8 mouse cellular contexts compared by ENCODE assay signal in the genomic region with DNA sequence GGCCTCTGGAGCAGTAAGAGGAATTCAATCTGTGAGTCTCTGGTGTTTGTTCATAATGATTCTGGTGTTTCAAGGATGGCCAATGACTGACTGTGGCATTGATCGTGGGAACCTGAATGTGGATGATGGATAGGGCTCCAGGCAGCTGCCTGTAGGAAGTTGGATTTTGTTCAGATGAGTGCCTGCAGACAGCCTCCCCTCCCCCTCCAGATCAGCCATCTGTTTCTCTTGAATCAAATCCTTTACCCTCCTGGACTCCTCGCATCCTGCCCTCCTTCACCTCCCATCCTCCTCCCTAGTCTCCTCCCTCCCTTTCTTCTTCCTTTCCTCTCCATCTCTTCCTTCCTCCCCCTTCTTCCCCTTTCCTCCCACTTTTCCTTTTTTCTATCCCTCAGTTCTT.
DNase-seq lines count a peak whose midpoint lies in the region; ATAC-seq and TF ChIP-seq lines count a peak whose summit lies in the region.
"Had no signal": no experiment of that assay in that cellular context is flagged by ENCODE, and none has a peak within 500 bp of the region (broad histone marks: within the 10 kb centered on the region; RNA-seq: fewer than 3 reads in every experiment).

No protein-coding gene starts in this region.

- no peak overlapping the region for H3K9ac ChIP-seq in lung, postnatal 0 days (replicated peaks; ENCODE audit: low read depth)
- H3K9ac ChIP-seq in midbrain, postnatal 0 days (replicated peaks; ENCODE audit: low read length, poor library complexity, severe bottlenecking) = no peak overlapping the region
- H3K9ac ChIP-seq in stomach, postnatal 0 days (ENCODE audit: low read length) = no peak overlapping the region
- H3K9ac ChIP-seq: limb, embryonic 15.5 days had no signal

- no peaks in the 10 kb centered on the region for H3K27me3 ChIP-seq in lung, postnatal 0 days (replicated peaks; ENCODE audit: insufficient read depth, low read length)
- H3K27me3 ChIP-seq in embryonic facial prominence, embryonic 10.5 days (replicated peaks; ENCODE audit: low read depth, poor library complexity, severe bottlenecking) = no peaks in the 10 kb centered on the region
- H3K27me3 ChIP-seq in midbrain, postnatal 0 days (ENCODE audit: insufficient read depth, low read length) = no peaks in the 10 kb centered on the region
- no peaks in the 10 kb centered on the region for H3K27me3 ChIP-seq in stomach, postnatal 0 days (ENCODE audit: control insufficient read depth, insufficient read depth, low read length)
- H3K27me3 ChIP-seq: limb, embryonic 15.5 days had no signal

- H3K4me1 ChIP-seq in lung, postnatal 0 days (ENCODE audit: insufficient read depth, low read depth, low read length) = no peaks in the 10 kb centered on the region
- H3K4me1 ChIP-seq in embryonic facial prominence, embryonic 10.5 days = peaks cover 21% of the 10 kb centered on the region
- H3K4me1 ChIP-seq in midbrain, postnatal 0 days (ENCODE audit: insufficient read depth, low read length) = no peaks in the 10 kb centered on the region
- H3K4me1 ChIP-seq in stomach, postnatal 0 days (replicated peaks; ENCODE audit: control insufficient read depth, insufficient read depth) = no peaks in the 10 kb centered on the region; the same call in 1 of the 2 replicates
- H3K4me1 ChIP-seq: limb, embryonic 15.5 days had no signal

- no peak for TF ChIP-seq EP300 in lung, postnatal 0 days (IDR thresholded peaks at IDR 0.05)
- TF ChIP-seq EP300 in stomach, postnatal 0 days (optimal IDR thresholded peaks at IDR 0.05) = no peak

- no peak overlapping the region for H3K27ac ChIP-seq in lung, postnatal 0 days (ENCODE audit: low read length)
- no peak overlapping the region; the same call in 1 of the 2 replicates for H3K27ac ChIP-seq in embryonic facial prominence, embryonic 10.5 days (replicated peaks)
- no peak overlapping the region for H3K27ac ChIP-seq in midbrain, postnatal 0 days (ENCODE audit: low read depth, low read length)
- H3K27ac ChIP-seq in stomach, postnatal 0 days (replicated peaks) = no peak overlapping the region
- H3K27ac ChIP-seq: limb, embryonic 15.5 days had no signal

- H3K4me2 ChIP-seq in lung, postnatal 0 days (replicated peaks; ENCODE audit: low read depth, low read length) = no peak overlapping the region
- H3K4me2 ChIP-seq in midbrain, postnatal 0 days (ENCODE audit: low read depth, low read length, poor library complexity, severe bottlenecking) = no peak overlapping the region
- no peak overlapping the region for H3K4me2 ChIP-seq in stomach, postnatal 0 days (replicated peaks; ENCODE audit: low read depth)
- H3K4me2 ChIP-seq: limb, embryonic 15.5 days had no signal

- H3K9me3 ChIP-seq in lung, postnatal 0 days (ENCODE audit: low read length) = no peaks in the 10 kb centered on the region
- H3K9me3 ChIP-seq in embryonic facial prominence, embryonic 10.5 days = no peaks in the 10 kb centered on the region
- no peaks in the 10 kb centered on the region for H3K9me3 ChIP-seq in midbrain, postnatal 0 days (ENCODE audit: low read length)
- H3K9me3 ChIP-seq in stomach, postnatal 0 days (ENCODE audit: control insufficient read depth, low read length) = no peaks in the 10 kb centered on the region
- H3K9me3 ChIP-seq: limb, embryonic 15.5 days had no signal

- whole genome bisulfite sequencing in lung, postnatal 0 days = 27% methylated on average over 2 of the region's 2 CpGs
- 26% methylated on average over 2 of the region's 2 CpGs for WGBS in embryonic facial prominence, embryonic 10.5 days
- 29% methylated on average over 2 of the region's 2 CpGs for WGBS in midbrain, postnatal 0 days
- WGBS in stomach, postnatal 0 days = 31% methylated on average over 2 of the region's 2 CpGs

- no peak for ATAC-seq in lung, postnatal 0 days
- no peak for ATAC-seq in midbrain, postnatal 0 days (ENCODE audit: low FRiP score)
- no peak for ATAC-seq in stomach, postnatal 0 days (ENCODE audit: low FRiP score, low TSS enrichment)

- H3K4me3 ChIP-seq in lung, postnatal 0 days (ENCODE audit: low read depth, low read length) = no peak overlapping the region
- H3K4me3 ChIP-seq in embryonic facial prominence, embryonic 10.5 days = no peak overlapping the region
- no peak overlapping the region for H3K4me3 ChIP-seq in midbrain, postnatal 0 days (ENCODE audit: low read depth, low read length)
- H3K4me3 ChIP-seq in stomach, postnatal 0 days (ENCODE audit: low read depth, low read length) = no peak overlapping the region
- H3K4me3 ChIP-seq: limb, embryonic 15.5 days had no signal

- TF ChIP-seq CTCF in lung, postnatal 0 days (IDR thresholded peaks at IDR 0.05) = no peak
- TF ChIP-seq CTCF in midbrain, postnatal 0 days (IDR thresholded peaks at IDR 0.05) = no peak
- no peak for TF ChIP-seq CTCF in stomach, postnatal 0 days (IDR thresholded peaks at IDR 0.05; ENCODE audit: low read depth)

- no peaks in the 10 kb centered on the region for H3K36me3 ChIP-seq in lung, postnatal 0 days (ENCODE audit: insufficient read depth, low read length)
- no peaks in the 10 kb centered on the region for H3K36me3 ChIP-seq in embryonic facial prominence, embryonic 10.5 days (replicated peaks)
- H3K36me3 ChIP-seq in midbrain, postnatal 0 days (ENCODE audit: insufficient read depth, low read length) = no peaks in the 10 kb centered on the region
- H3K36me3 ChIP-seq in stomach, postnatal 0 days (ENCODE audit: control insufficient read depth, insufficient read depth, low read length) = no peaks in the 10 kb centered on the region
- H3K36me3 ChIP-seq: limb, embryonic 15.5 days had no signal

- peak; percentile 6 for DNase-seq in lung, postnatal 0 days (ENCODE audit: low spot score)
- DNase-seq in lung, postnatal 25 days (ENCODE audit: low spot score) = no peak
- DNase-seq in cerebellum, adult 9-11 months = peak; percentile 58
- peak; percentile 50 for DNase-seq in embryonic facial prominence, embryonic 10.5 days (ENCODE audit: low spot score)
- peak; percentile 57 for DNase-seq in midbrain, postnatal 0 days (ENCODE audit: low spot score)
- no peak for DNase-seq in layer of hippocampus, postnatal 10 days (ENCODE audit: low spot score in 2 of 2)
- no peak for DNase-seq in stomach, postnatal 0 days (ENCODE audit: low spot score)

Comparison
In these comparisons a context has a peak if more than half of its experiments do, and no peak if none do; other contexts are left out.
1. DNase-seq: peak in lung, postnatal 0 days (single experiment), cerebellum, adult 9-11 months (single experiment), embryonic facial prominence, embryonic 10.5 days (single experiment) and midbrain, postnatal 0 days (single experiment); none in lung, postnatal 25 days (single experiment), layer of hippocampus, postnatal 10 days (0 of 2) and stomach, postnatal 0 days (single experiment).